Mouse (Mus musculus) liver, embryonic 12.5 days (tissue): Measurements from ENCODE around the gene Kcng3. TPM values are rescaled to one million over a fixed set of nuclear protein-coding genes. Genes with fewer than 3 reads are reported as not detected.

Experiments
- ATAC-seq: fragments of 200-750 bp; cut with Nextera tagmentation; 2 replicates; pipeline ENCODE4 v1.8.0; 2017; ENCODE audit warnings: moderate number of reproducible peaks, mild to moderate bottlenecking, moderate library complexity
- H3K27ac ChIP-seq: fragments of 300-500 bp; sonication (generic); 2 replicates; pipeline ENCODE4 v1.5.1; 2016; ENCODE audit warnings: mild to moderate bottlenecking
- H3K27me3 ChIP-seq: fragments of 300-500 bp; sonication (generic); replicated peaks from 2 replicates; pipeline ENCODE4 v1.6.1; 2016; ENCODE audit warnings: mild to moderate bottlenecking, moderate library complexity
- H3K36me3 ChIP-seq: fragments of 300-500 bp; sonication (generic); 2 replicates; pipeline ENCODE4 v1.6.1; 2016; ENCODE audit warnings: mild to moderate bottlenecking, moderate library complexity
- H3K4me1 ChIP-seq: fragments of 300-500 bp; sonication (generic); 2 replicates; pipeline ENCODE4 v1.6.1; 2016
- H3K4me2 ChIP-seq: fragments of 300-500 bp; sonication (generic); 2 replicates; pipeline ENCODE4 v1.6.1; 2016; ENCODE audit warnings: mild to moderate bottlenecking, moderate library complexity
- H3K4me3 ChIP-seq: fragments of 300-500 bp; sonication (generic); 2 replicates; pipeline ENCODE4 v1.5.1; 2016; ENCODE audit warnings: mild to moderate bottlenecking, moderate library complexity
- H3K9ac ChIP-seq: fragments of 300-500 bp; sonication (generic); 2 replicates; pipeline ENCODE4 v1.6.1; 2016; ENCODE audit warnings: mild to moderate bottlenecking, moderate library complexity
- H3K9me3 ChIP-seq: fragments of 300-500 bp; sonication (generic); replicated peaks from 2 replicates; pipeline ENCODE4 v1.6.1; 2016; ENCODE audit warnings: mild to moderate bottlenecking, moderate library complexity
- WGBS: fragments of 180-500 bp; shearing (Covaris S2); methylation state at CpG from one replicate; pipeline ENCODE4 v1.1.7; 2016; ENCODE audit not compliant: insufficient replicate concordance; 5-methylcytosine and 5-hydroxymethylcytosine counted together
- polyA plus RNA-seq: library from polyadenylated mRNA; unstranded; fragments of >200 nt; fragmentation: Nextera tagmentation; extraction: Ambion mirVana; gene quantifications from 2 replicates; pipeline ENCODE4 v1.2.1, GENCODE M21; 2016

Kcng3 gene
- polyA plus RNA-seq, 1 experiment from 2014 or later = 0.06 TPM

- no peaks in the 10 kb centered on the region for H3K9me3 ChIP-seq
- 0 out of 2 replicates have a peak overlapping the region, but pooled peaks have one; percentile 7 for H3K9ac ChIP-seq
- H3K4me2 ChIP-seq = peak overlapping the region; percentile 37
- H3K27me3 ChIP-seq = no peaks in the 10 kb centered on the region
- H3K27ac ChIP-seq = peak overlapping the region; percentile 86
- WGBS = 34% methylated on average over 7 of the region's 7 CpGs
- H3K36me3 ChIP-seq = no peaks in the 10 kb centered on the region
- no peak overlapping the region for H3K4me3 ChIP-seq
- ATAC-seq = peak; percentile 93
- H3K4me1 ChIP-seq = peaks cover 78% of the 10 kb centered on the region
Measured at GRCm38 (mm10) chr17:83650932-83651682, 19.4 kb upstream of the Kcng3 start.

GRCm38 (mm10) chr17:83649986-83650385 lies 18.3 kb upstream of the Kcng3 start:
- H3K4me3 ChIP-seq = no peak overlapping the region
- H3K9me3 ChIP-seq = no peaks in the 10 kb centered on the region
- H3K4me2 ChIP-seq = peak overlapping the region; percentile 37; the same call in 1 of the 2 replicates
- peak overlapping the region; percentile 86 for H3K27ac ChIP-seq
- H3K36me3 ChIP-seq = no peaks in the 10 kb centered on the region
- peak; percentile 71 for ATAC-seq
- no peaks in the 10 kb centered on the region for H3K27me3 ChIP-seq
- H3K4me1 ChIP-seq = peaks cover 79% of the 10 kb centered on the region
- H3K9ac ChIP-seq = no peak overlapping the region
- WGBS = 54% methylated on average over 3 of the region's 3 CpGs

- Histone ChIP-seq H3K9me3 (no peaks in the 10 kb centered on the region), H3K27ac (peak overlapping the region; percentile 18; the same call in 1 of the 2 replicates), H3K27me3 (no peaks in the 10 kb centered on the region), H3K4me1 (peaks cover 57% of the 10 kb centered on the region), H3K4me2 (no peak overlapping the region), H3K9ac (no peak overlapping the region), H3K36me3 (no peaks in the 10 kb centered on the region), H3K4me3 (no peak overlapping the region)
- WGBS = 89% methylated on average over 7 of the region's 7 CpGs
- no peak for ATAC-seq
Measured at GRCm38 (mm10) chr17:83647413-83647812, 15.7 kb upstream of the Kcng3 start.

GRCm38 (mm10) chr17:83646425-83647163 lies 14.9 kb upstream of the Kcng3 start:
- Histone ChIP-seq H3K4me1 (peaks cover 49% of the 10 kb centered on the region), H3K4me3 (no peak overlapping the region), H3K9me3 (no peaks in the 10 kb centered on the region), H3K4me2 (no peak overlapping the region), H3K9ac (no peak overlapping the region), H3K27ac (peak overlapping the region; percentile 32), H3K27me3 (no peaks in the 10 kb centered on the region), H3K36me3 (no peaks in the 10 kb centered on the region)
- 60% methylated on average over 8 of the region's 8 CpGs for WGBS
- no peak for ATAC-seq

GRCm38 (mm10) chr17:83645226-83645808 lies 13.6 kb upstream of the Kcng3 start:
- Histone ChIP-seq H3K9ac (no peak overlapping the region), H3K4me2 (peak overlapping the region; percentile 45), H3K36me3 (no peaks in the 10 kb centered on the region), H3K9me3 (no peaks in the 10 kb centered on the region), H3K27ac (peak overlapping the region; percentile 38), H3K27me3 (no peaks in the 10 kb centered on the region), H3K4me1 (peaks cover 47% of the 10 kb centered on the region), H3K4me3 (no peak overlapping the region)
- WGBS = 26% methylated on average over 9 of the region's 9 CpGs
- ATAC-seq = peak; percentile 80

- peaks cover 28% of the 10 kb centered on the region for H3K4me1 ChIP-seq
- H3K27ac ChIP-seq = no peak overlapping the region
- H3K27me3 ChIP-seq = peaks cover 37% of the 10 kb centered on the region
- H3K4me3 ChIP-seq = no peak overlapping the region
- 66% methylated on average over 2 of the region's 2 CpGs for WGBS
- H3K9ac ChIP-seq = no peak overlapping the region
- ATAC-seq = no peak
- H3K36me3 ChIP-seq = no peaks in the 10 kb centered on the region
- H3K4me2 ChIP-seq = no peak overlapping the region
- H3K9me3 ChIP-seq = peaks cover 3% of the 10 kb centered on the region; the same call in 1 of the 2 replicates
Measured at GRCm38 (mm10) chr17:83637393-83637792, 5.7 kb upstream of the Kcng3 start.

- no peak overlapping the region for H3K9ac ChIP-seq
- H3K4me1 ChIP-seq = peaks cover 38% of the 10 kb centered on the region
- peaks cover 3% of the 10 kb centered on the region; the same call in 1 of the 2 replicates for H3K9me3 ChIP-seq
- no peak overlapping the region for H3K4me2 ChIP-seq
- peaks cover 46% of the 10 kb centered on the region for H3K27me3 ChIP-seq
- no peak for ATAC-seq
- H3K4me3 ChIP-seq = no peak overlapping the region
- no peaks in the 10 kb centered on the region for H3K36me3 ChIP-seq
- 57% methylated on average over 7 of the region's 7 CpGs for WGBS
- H3K27ac ChIP-seq = no peak overlapping the region
Measured at GRCm38 (mm10) chr17:83636443-83636842, 4.7 kb upstream of the Kcng3 start.

- Histone ChIP-seq H3K4me3 (peak overlapping the region; percentile 66), H3K4me1 (peaks cover 40% of the 10 kb centered on the region), H3K36me3 (no peaks in the 10 kb centered on the region), H3K27me3 (peaks cover 81% of the 10 kb centered on the region), H3K9ac (peak overlapping the region; percentile 51; the same call in 1 of the 2 replicates), H3K9me3 (peaks cover 3% of the 10 kb centered on the region; the same call in 1 of the 2 replicates), H3K27ac (no peak overlapping the region), H3K4me2 (peak overlapping the region; percentile 95)
- WGBS = 5% methylated on average over 24 of the region's 24 CpGs
- peak; percentile 51; the same call in 1 of the 2 replicates for ATAC-seq
Measured at GRCm38 (mm10) chr17:83632653-83633570, 1.2 kb upstream of the Kcng3 start.

GRCm38 (mm10) chr17:83630787-83631678 lies 662 bp downstream of the Kcng3 start:
- ATAC-seq = peak; percentile 49
- H3K4me1 ChIP-seq = peaks cover 40% of the 10 kb centered on the region
- H3K4me3 ChIP-seq = peak overlapping the region; percentile 66
- H3K9ac ChIP-seq = peak overlapping the region; percentile 51; the same call in 1 of the 2 replicates
- WGBS = 6% methylated on average over 107 of the region's 109 CpGs
- H3K4me2 ChIP-seq = peak overlapping the region; percentile 95
- H3K36me3 ChIP-seq = no peaks in the 10 kb centered on the region
- H3K27ac ChIP-seq = no peak overlapping the region
- no peaks in the 10 kb centered on the region for H3K9me3 ChIP-seq
- peaks cover 96% of the 10 kb centered on the region for H3K27me3 ChIP-seq

GRCm38 (mm10) chr17:83613907-83614306 lies 17.8 kb downstream of the Kcng3 start:
- no peak overlapping the region for H3K27ac ChIP-seq
- no peaks in the 10 kb centered on the region for H3K27me3 ChIP-seq
- 43% methylated on average over 11 of the region's 11 CpGs for WGBS
- no peak for ATAC-seq
- H3K36me3 ChIP-seq = no peaks in the 10 kb centered on the region
- 0 out of 2 replicates have a peak, but pooled peaks cover 5% of the 10 kb centered on the region for H3K9me3 ChIP-seq
- no peak overlapping the region for H3K4me2 ChIP-seq
- no peak overlapping the region for H3K9ac ChIP-seq
- no peak overlapping the region for H3K4me3 ChIP-seq
- H3K4me1 ChIP-seq = 0 out of 2 replicates have a peak, but pooled peaks cover 8% of the 10 kb centered on the region
